Mouse (Mus musculus) lung, adult 2 months (tissue): ENCODE results near the gene Hoxa7.

ENCODE experiments used
- CTCF ChIP-seq: fragments of 200-500 bp; IDR thresholded peaks from 2 replicates; pipeline ENCODE4 v1.5.1; 2011; ENCODE audit warnings: mild to moderate bottlenecking, low read length, control low read depth; ENCODE audit not compliant: insufficient read depth
- POLR2A ChIP-seq: fragments of 200-500 bp; IDR thresholded peaks from 2 replicates; pipeline ENCODE4 v1.6.1; 2011; ENCODE audit warnings: low read depth, mild to moderate bottlenecking, control low read depth, low read length, borderline replicate concordance; ENCODE audit errors: extremely low read depth

DNA sequence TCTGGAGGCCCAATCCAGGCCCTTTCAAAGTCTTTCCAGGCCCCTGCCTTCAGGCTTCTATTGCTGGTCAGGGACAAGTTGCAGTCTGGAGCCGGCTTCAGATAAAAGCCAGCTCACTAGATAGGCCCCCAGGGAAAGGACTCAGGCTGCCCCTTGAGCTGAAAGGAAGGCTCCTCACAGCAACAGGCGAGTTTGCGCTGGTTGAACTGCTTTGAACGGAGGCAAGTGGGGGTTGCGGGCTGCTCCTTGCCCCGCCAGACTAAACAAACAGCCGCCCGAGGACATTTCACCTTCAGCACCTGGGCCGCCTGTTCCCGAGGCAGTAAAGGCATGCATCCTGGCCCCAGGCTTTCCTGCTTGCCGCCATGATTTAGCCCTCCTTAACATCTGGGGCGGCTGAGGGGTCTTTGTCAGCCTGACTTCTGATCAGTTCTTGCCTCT lies 22.0 kb upstream of the Hoxa7 start:
- no peak for TF ChIP-seq CTCF
- no peak for TF ChIP-seq POLR2A
